Mouse (Mus musculus) forebrain, embryonic 16.5 days (tissue): ENCODE results near the gene Gm20388. TPM values are rescaled to one million over a fixed set of nuclear protein-coding genes. Genes with fewer than 3 reads are reported as not detected.
"Not testable (repeated sequence)": the region's sequence is repeated elsewhere in the genome, so short reads cannot be mapped to it uniquely, and the experiment has no call there.

ENCODE experiments used
- ATAC-seq: fragments of 200-750 bp; cut with Nextera tagmentation; 2 replicates; pipeline ENCODE4 v1.8.0; 2017; ENCODE audit warnings: mild to moderate bottlenecking, moderate library complexity
- H3K27ac ChIP-seq: fragments of 300-500 bp; sonication (generic); 2 replicates; pipeline ENCODE4 v1.5.1; 2014; ENCODE audit warnings: low read length, control low read depth
- H3K27me3 ChIP-seq: fragments of 300-500 bp; sonication (generic); replicated peaks from 2 replicates; pipeline ENCODE4 v1.6.1; 2014; ENCODE audit warnings: low read length; ENCODE audit not compliant: control insufficient read depth, insufficient read depth
- H3K36me3 ChIP-seq: fragments of 300-500 bp; sonication (generic); 2 replicates; pipeline ENCODE4 v1.6.1; 2014; ENCODE audit not compliant: control insufficient read depth, insufficient read depth
- H3K4me1 ChIP-seq: fragments of 300-500 bp; sonication (generic); replicated peaks from 2 replicates; pipeline ENCODE4 v1.6.1; 2014; ENCODE audit warnings: low read length; ENCODE audit not compliant: control insufficient read depth, insufficient read depth
- H3K4me2 ChIP-seq: fragments of 300-500 bp; sonication (generic); 2 replicates; pipeline ENCODE4 v1.6.1; 2014; ENCODE audit warnings: mild to moderate bottlenecking, low read length, control low read depth
- H3K4me3 ChIP-seq: fragments of 300-500 bp; sonication (generic); replicated peaks from 2 replicates; pipeline ENCODE4 v1.5.1; 2014; ENCODE audit warnings: mild to moderate bottlenecking, low read length, control low read depth
- H3K9ac ChIP-seq: fragments of 300-500 bp; sonication (generic); replicated peaks from 2 replicates; pipeline ENCODE4 v1.6.1; 2014; ENCODE audit warnings: low read depth, low read length, control low read depth
- H3K9me3 ChIP-seq: fragments of 300-500 bp; sonication (generic); 2 replicates; pipeline ENCODE4 v1.6.1; 2016; ENCODE audit warnings: low read length; ENCODE audit not compliant: control insufficient read depth
- WGBS: fragments of 180-500 bp; shearing (Covaris S2); extraction: QIAGEN DNeasy Blood & Tissue Kit; methylation state at CpG from one replicate; pipeline ENCODE4 v1.1.7; 2014; 5-methylcytosine and 5-hydroxymethylcytosine counted together
- polyA plus RNA-seq: library from polyadenylated mRNA; unstranded; fragments of >200 nt; fragmentation: Nextera tagmentation; extraction: Ambion mirVana; gene quantifications from 2 replicates; pipeline ENCODE4 v1.2.1, GENCODE M21; 2015

The Gm20388 gene
- polyA plus RNA-seq, 1 experiment from 2014 or later: 4.7 TPM

- H3K4me1 ChIP-seq: no peaks in the 10 kb centered on the region
- H3K27me3 ChIP-seq: no peaks in the 10 kb centered on the region
- H3K4me3 ChIP-seq: no peak overlapping the region
- no peak overlapping the region for H3K9ac ChIP-seq
- WGBS: 86% methylated on average over 4 of the region's 4 CpGs
- H3K36me3 ChIP-seq: no peaks in the 10 kb centered on the region
- H3K4me2 ChIP-seq: no peak overlapping the region
- no peak overlapping the region for H3K27ac ChIP-seq
- H3K9me3 ChIP-seq: no peaks in the 10 kb centered on the region
- no peak for ATAC-seq
Observed at GRCm38 (mm10) chr8:120786753-120787152, 876.1 kb downstream of the Gm20388 start.

GRCm38 (mm10) chr8:120787631-120788030 lies 877.0 kb downstream of the Gm20388 start:
- no peak overlapping the region for H3K4me3 ChIP-seq
- H3K27ac ChIP-seq: no peak overlapping the region
- H3K36me3 ChIP-seq: no peaks in the 10 kb centered on the region
- no peaks in the 10 kb centered on the region for H3K27me3 ChIP-seq
- WGBS: 50% methylated on average over 5 of the region's 5 CpGs
- no peak overlapping the region for H3K9ac ChIP-seq
- H3K9me3 ChIP-seq: no peaks in the 10 kb centered on the region
- no peak overlapping the region for H3K4me2 ChIP-seq
- no peak for ATAC-seq
- no peaks in the 10 kb centered on the region for H3K4me1 ChIP-seq

- H3K27me3 ChIP-seq: no peaks in the 10 kb centered on the region
- no peaks in the 10 kb centered on the region for H3K9me3 ChIP-seq
- no peak overlapping the region for H3K4me3 ChIP-seq
- H3K27ac ChIP-seq: no peak overlapping the region
- no peaks in the 10 kb centered on the region for H3K4me1 ChIP-seq
- ATAC-seq: no peak
- H3K36me3 ChIP-seq: no peaks in the 10 kb centered on the region
- H3K4me2 ChIP-seq: no peak overlapping the region
- H3K9ac ChIP-seq: no peak overlapping the region
- WGBS: 87% methylated on average over 15 of the region's 15 CpGs
Observed at GRCm38 (mm10) chr8:120792710-120793109, 882.1 kb downstream of the Gm20388 start.

GRCm38 (mm10) chr8:120795944-120796635 lies 885.4 kb downstream of the Gm20388 start:
- peak; percentile 47; the same call in 1 of the 2 replicates for ATAC-seq
- H3K27me3 ChIP-seq: peaks cover 4% of the 10 kb centered on the region; the same call in 1 of the 2 replicates
- no peak overlapping the region for H3K9ac ChIP-seq
- H3K27ac ChIP-seq: no peak overlapping the region
- H3K4me1 ChIP-seq: 0 out of 2 replicates have a peak, but pooled peaks cover 2% of the 10 kb centered on the region
- H3K4me3 ChIP-seq: no peak overlapping the region
- H3K36me3 ChIP-seq: no peaks in the 10 kb centered on the region
- 55% methylated on average over 9 of the region's 9 CpGs for WGBS
- H3K4me2 ChIP-seq: no peak overlapping the region
- H3K9me3 ChIP-seq: no peaks in the 10 kb centered on the region

- WGBS: 83% methylated on average over 9 of the region's 9 CpGs
- 0 out of 2 replicates have a peak, but pooled peaks cover 2% of the 10 kb centered on the region for H3K4me1 ChIP-seq
- H3K9ac ChIP-seq: no peak overlapping the region
- peaks cover 4% of the 10 kb centered on the region; the same call in 1 of the 2 replicates for H3K27me3 ChIP-seq
- H3K36me3 ChIP-seq: no peaks in the 10 kb centered on the region
- H3K27ac ChIP-seq: no peak overlapping the region
- no peak for ATAC-seq
- no peak overlapping the region for H3K4me3 ChIP-seq
- H3K4me2 ChIP-seq: no peak overlapping the region
- H3K9me3 ChIP-seq: no peaks in the 10 kb centered on the region
Observed at GRCm38 (mm10) chr8:120797019-120797727, 886.5 kb downstream of the Gm20388 start.

- no peak overlapping the region for H3K27ac ChIP-seq
- H3K4me3 ChIP-seq: no peak overlapping the region
- H3K9me3 ChIP-seq: no peaks in the 10 kb centered on the region
- H3K27me3 ChIP-seq: peaks cover 4% of the 10 kb centered on the region; the same call in 1 of the 2 replicates
- peak overlapping the region; percentile 29 for H3K4me2 ChIP-seq
- H3K4me1 ChIP-seq: 0 out of 2 replicates have a peak, but pooled peaks cover 2% of the 10 kb centered on the region
- 6% methylated on average over 17 of the region's 17 CpGs for WGBS
- no peak for ATAC-seq
- 0 out of 2 replicates have a peak overlapping the region, but pooled peaks have one; percentile 26 for H3K9ac ChIP-seq
- H3K36me3 ChIP-seq: no peaks in the 10 kb centered on the region
Observed at GRCm38 (mm10) chr8:120800308-120800865, 889.7 kb downstream of the Gm20388 start.

- H3K9ac ChIP-seq, ATAC-seq, H3K27me3 ChIP-seq, H3K4me3 ChIP-seq, H3K4me2 ChIP-seq, H3K9me3 ChIP-seq, H3K36me3 ChIP-seq, H3K4me1 ChIP-seq, H3K27ac ChIP-seq: not testable (repeated sequence)
- WGBS: 33% methylated on average over 6 of the region's 6 CpGs
Observed at GRCm38 (mm10) chr8:120803661-120804375, 893.2 kb downstream of the Gm20388 start.

GRCm38 (mm10) chr8:120804741-120805140 lies 894.1 kb downstream of the Gm20388 start:
- no peak overlapping the region for H3K27ac ChIP-seq
- H3K9ac ChIP-seq: no peak overlapping the region
- H3K4me1 ChIP-seq: 0 out of 2 replicates have a peak, but pooled peaks cover 2% of the 10 kb centered on the region
- H3K4me3 ChIP-seq: no peak overlapping the region
- 74% methylated on average over 3 of the region's 3 CpGs for WGBS
- ATAC-seq: no peak
- H3K9me3 ChIP-seq: no peaks in the 10 kb centered on the region
- no peaks in the 10 kb centered on the region for H3K36me3 ChIP-seq
- H3K27me3 ChIP-seq: peaks cover 4% of the 10 kb centered on the region; the same call in 1 of the 2 replicates
- no peak overlapping the region for H3K4me2 ChIP-seq
